Mouse (Mus musculus) heart, adult 2 months (tissue): ENCODE measurements around the gene Duoxa2.

Experiments
- CTCF ChIP-seq: fragments of 200-600 bp; IDR thresholded peaks from 2 replicates; pipeline ENCODE4 v1.8.1; 2022; ENCODE audit warnings: antibody characterized with exemption, mild to moderate bottlenecking, moderate library complexity
- POLR2A ChIP-seq: fragments of 200-500 bp; IDR thresholded peaks from 2 replicates; pipeline ENCODE4 v1.6.1; 2011; ENCODE audit warnings: mild to moderate bottlenecking, low read depth, low read length, control low read depth; ENCODE audit not compliant: insufficient read depth

DNA sequence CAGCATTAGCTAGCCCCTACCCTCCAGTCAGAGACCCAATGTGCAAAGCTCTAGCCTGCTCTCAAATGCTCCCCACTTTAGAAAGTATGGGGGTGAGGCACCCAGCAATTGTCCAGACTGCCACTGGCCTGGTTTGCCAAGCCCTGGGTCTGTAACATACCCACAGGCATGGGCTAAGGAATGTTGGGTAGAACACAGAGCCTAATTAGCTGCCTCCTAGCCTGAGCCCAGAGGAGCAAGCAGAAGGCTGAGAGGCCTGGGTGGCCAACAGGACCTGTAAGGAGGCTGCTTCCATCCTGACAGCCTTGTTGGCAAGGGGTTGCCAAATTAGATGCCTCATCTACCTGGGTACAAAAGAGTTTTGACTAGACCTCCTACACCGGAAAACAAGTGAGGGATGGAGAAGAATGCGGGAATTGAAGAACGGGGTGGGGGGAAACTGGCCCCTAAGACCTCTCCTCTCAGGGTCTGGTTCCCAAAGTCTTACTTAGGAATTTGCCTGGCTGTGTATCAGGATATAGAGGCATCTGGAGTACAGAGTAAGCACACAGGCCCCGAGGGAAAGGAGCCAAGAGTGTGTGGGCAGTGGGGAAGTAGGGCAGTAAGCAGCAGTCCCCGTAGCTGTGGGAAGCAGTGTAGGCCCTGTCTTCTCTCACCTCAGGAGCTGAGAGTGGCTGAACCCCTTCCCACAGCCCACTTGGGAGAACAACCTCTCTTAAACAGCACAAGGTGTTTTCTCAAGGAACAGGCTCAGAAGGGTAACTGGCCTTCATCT lies 52.6 kb downstream of the Duoxa2 start:
- TF ChIP-seq POLR2A, result no peak
- TF ChIP-seq CTCF, result no peak
